Mouse (Mus musculus) E14TG2a.4 (cell line): Measurements from ENCODE around the gene Tbx5.

Experiments
- CTCF ChIP-seq: conservative IDR thresholded peaks from 2 replicates; pipeline ENCODE4 v1.5.1; 2014; ENCODE audit warnings: low read length
- NANOG ChIP-seq: IDR thresholded peaks from 2 replicates; pipeline ENCODE4 v1.6.1; 2014; ENCODE audit warnings: borderline replicate concordance, low read length, mixed read lengths

DNA sequence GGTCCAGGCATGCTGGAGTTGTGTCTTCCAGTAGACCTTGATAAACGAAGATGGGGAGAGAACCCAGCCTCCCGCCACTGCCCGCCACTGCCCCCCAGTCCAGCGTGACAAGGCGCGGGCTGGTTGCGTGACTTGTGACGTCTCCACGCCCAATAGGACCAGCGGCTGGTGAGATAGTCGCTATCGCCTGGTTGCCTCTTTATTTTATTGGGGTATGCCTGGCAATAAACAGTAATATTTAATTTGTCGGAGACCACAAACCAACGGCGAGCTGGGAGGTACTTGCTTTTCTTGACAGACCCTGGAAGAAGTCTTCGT lies at the start of gene Tbx5:
- no peak for TF ChIP-seq CTCF
- TF ChIP-seq NANOG: no peak
